Mouse (Mus musculus) erythroblast, embryonic 14.5 days (primary cell): Measurements from ENCODE around the gene Polr1d.

Experiments used
- GATA1 ChIP-seq: IDR thresholded peaks from 2 replicates; pipeline ENCODE4 v1.6.1; 2012; ENCODE audit warnings: low read length, inconsistent platforms, mixed read lengths
- TAL1 ChIP-seq: IDR thresholded peaks from 3 replicates; pipeline ENCODE4 v1.6.1; 2012; ENCODE audit warnings: low read length, inconsistent platforms, mixed read lengths

DNA sequence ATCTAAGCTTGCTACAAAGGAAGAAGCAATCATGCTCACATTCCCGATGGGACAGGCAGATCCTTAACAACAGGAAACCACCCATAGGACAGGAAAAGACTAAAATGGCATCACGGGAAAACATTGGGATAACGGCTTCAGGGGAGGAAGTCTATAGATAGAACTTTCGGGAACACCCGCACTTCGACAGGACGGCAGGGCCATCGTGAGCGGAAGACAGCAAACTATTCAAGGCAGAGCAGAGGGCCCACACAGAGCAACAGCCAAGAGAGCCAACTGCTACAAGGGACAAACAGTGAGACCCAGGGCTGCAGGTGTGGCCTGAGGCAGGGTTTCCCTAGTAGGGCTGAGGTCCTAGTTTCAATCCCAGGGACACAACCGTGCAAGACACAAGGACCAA, 40.8 kb upstream of the Polr1d start:
- TF ChIP-seq TAL1, result no peak
- no peak for TF ChIP-seq GATA1
